Mouse (Mus musculus): ENCODE results near the gene Ptprd. TPM values are rescaled to one million over a fixed set of nuclear protein-coding genes. Genes with fewer than 3 reads are reported as not detected.

Gene Ptprd
- polyA plus RNA-seq, 1 experiment: 357 TPM

DNA sequence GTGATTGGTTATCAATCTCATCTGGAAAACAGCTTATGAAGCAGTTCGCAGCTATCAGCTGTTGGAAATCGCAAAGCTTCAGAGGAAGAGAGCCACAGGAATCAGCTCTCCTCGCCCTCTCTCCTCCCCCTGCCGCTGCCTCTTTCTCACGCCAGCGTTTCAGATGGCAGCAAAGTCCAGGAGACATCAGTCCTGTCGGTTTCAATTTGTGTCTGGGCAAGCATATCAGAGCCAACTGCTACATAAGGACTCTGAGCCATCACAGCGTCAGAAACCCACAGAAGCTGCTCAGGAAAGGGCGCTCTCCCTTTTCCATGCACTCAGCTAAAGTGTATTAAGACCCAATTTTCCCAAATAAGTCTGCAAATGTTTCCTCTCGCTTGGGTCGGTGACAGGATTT lies 1884.4 kb downstream of the Ptprd start:
- TF ChIP-seq POLR2A (IDR thresholded peaks at IDR 0.05; ENCODE audit: insufficient read depth, low read depth, low read length): no peak
- Histone ChIP-seq H3K27ac (ENCODE audit: insufficient read depth, low read depth, low read length) (no peak overlapping the region), H3K4me3 (ENCODE audit: insufficient read depth, low read depth, low read length) (peak overlapping the region; percentile 19; the same call in 1 of the 2 replicates), H3K4me1 (ENCODE audit: control insufficient read depth, insufficient read depth, low read length) (peaks cover 5% of the 10 kb centered on the region)
- 24% methylated on average over 11 of the region's 11 CpGs for WGBS

DNA sequence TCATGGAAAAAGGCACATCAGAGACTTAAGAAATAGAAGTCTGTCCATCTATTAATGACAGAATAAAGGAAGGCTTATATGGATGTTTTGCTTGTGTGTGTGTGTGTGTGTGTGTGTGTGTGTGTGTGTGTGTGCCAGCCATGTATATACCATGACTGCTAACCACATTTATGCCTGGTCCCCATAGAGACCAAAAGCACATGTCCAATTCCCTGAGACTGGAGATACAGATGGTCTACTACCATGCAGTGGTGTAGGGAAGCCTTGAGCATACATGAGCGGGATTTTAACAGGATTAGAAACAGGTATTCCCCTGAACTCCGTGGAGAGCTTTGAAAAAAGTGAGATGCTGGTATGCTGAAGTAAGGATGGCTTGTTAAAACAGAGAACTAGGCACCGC lies 1886.1 kb downstream of the Ptprd start:
- TF ChIP-seq CTCF (IDR thresholded peaks at IDR 0.05; ENCODE audit: insufficient read depth, low read depth, low read length) (no peak), POLR2A (IDR thresholded peaks at IDR 0.05; ENCODE audit: insufficient read depth, low read depth, low read length) (no peak)
- Histone ChIP-seq H3K4me3 (ENCODE audit: insufficient read depth, low read depth, low read length) (no peak overlapping the region), H3K4me1 (ENCODE audit: control insufficient read depth, insufficient read depth, low read length) (peaks cover 5% of the 10 kb centered on the region), H3K27ac (ENCODE audit: insufficient read depth, low read depth, low read length) (no peak overlapping the region)
- 91% methylated on average over 3 of the region's 3 CpGs for WGBS

DNA sequence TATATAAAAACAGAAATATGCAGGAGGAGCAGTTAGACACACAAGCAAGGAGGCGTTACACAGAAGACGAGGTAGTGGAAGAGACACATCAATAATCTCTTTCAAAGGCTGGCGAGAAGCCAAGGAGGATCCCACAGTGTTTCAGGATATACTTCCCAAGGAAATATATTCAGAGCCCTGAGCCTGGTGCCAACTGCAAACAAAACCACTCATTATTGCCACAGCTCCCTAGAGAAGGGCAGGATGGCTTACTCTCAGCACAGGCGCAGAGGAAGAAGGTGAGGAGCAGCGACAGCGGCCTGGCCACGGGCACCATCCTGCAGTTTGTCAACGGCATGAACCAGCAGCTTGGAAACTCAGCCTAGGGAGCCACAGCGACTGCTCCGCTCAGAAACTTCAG lies 1886.8 kb downstream of the Ptprd start:
- Histone ChIP-seq H3K4me3 (ENCODE audit: insufficient read depth, low read depth, low read length) (no peak overlapping the region), H3K27ac (ENCODE audit: insufficient read depth, low read depth, low read length) (no peak overlapping the region), H3K4me1 (ENCODE audit: control insufficient read depth, insufficient read depth, low read length) (peaks cover 5% of the 10 kb centered on the region)
- TF ChIP-seq CTCF (IDR thresholded peaks at IDR 0.05; ENCODE audit: insufficient read depth, low read depth, low read length): no peak
- TF ChIP-seq POLR2A (IDR thresholded peaks at IDR 0.05; ENCODE audit: insufficient read depth, low read depth, low read length): no peak
- 49% methylated on average over 10 of the region's 10 CpGs for WGBS

DNA sequence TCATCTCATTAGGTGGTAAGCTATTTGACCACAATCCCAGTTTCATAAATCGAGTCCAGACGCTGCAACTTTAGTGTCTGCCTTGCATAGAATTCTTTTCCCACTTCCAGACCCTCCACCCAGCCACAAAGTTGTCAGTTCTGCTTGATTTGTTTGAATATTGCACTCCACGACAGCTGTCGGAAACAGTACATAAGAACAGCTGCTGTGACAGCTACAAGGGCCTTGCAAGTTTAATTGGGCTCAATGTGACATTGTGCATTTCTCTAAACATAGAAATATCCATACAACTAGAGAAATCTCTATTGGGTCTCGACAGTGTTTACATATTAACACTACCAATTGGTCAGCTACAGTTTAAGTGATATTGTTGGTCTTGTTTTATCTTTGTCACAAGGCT lies 1887.3 kb downstream of the Ptprd start:
- Histone ChIP-seq H3K4me1 (ENCODE audit: control insufficient read depth, insufficient read depth, low read length) (peaks cover 5% of the 10 kb centered on the region), H3K27ac (ENCODE audit: insufficient read depth, low read depth, low read length) (no peak overlapping the region), H3K4me3 (ENCODE audit: insufficient read depth, low read depth, low read length) (no peak overlapping the region)
- no peak for TF ChIP-seq CTCF (IDR thresholded peaks at IDR 0.05; ENCODE audit: insufficient read depth, low read depth, low read length)
- WGBS: 79% methylated on average over 5 of the region's 5 CpGs

DNA sequence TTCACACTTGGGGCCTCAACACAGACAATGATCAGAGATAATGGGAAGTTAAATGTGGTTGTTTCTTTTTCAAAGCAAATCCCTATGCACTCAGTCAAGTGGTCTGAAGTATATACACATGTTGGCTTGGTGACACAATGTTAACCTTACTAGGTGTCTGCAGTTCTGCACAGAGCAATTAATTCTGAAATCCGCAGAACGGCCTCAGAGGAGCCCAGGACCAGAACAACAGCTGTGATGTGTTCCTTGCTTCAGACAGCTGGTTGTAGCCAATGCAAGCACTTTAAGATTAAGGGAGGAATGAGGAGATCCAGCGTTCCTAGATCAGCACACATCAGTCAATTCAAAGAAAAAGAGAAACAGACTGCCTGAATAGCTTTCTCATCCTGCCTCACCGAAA lies 1891.9 kb downstream of the Ptprd start:
- H3K4me3 ChIP-seq (ENCODE audit: insufficient read depth, low read depth, low read length): no peak overlapping the region
- WGBS: 90% methylated on average over 4 of the region's 4 CpGs
- TF ChIP-seq CTCF (IDR thresholded peaks at IDR 0.05; ENCODE audit: insufficient read depth, low read depth, low read length) (no peak), POLR2A (IDR thresholded peaks at IDR 0.05; ENCODE audit: insufficient read depth, low read depth, low read length) (no peak)

DNA sequence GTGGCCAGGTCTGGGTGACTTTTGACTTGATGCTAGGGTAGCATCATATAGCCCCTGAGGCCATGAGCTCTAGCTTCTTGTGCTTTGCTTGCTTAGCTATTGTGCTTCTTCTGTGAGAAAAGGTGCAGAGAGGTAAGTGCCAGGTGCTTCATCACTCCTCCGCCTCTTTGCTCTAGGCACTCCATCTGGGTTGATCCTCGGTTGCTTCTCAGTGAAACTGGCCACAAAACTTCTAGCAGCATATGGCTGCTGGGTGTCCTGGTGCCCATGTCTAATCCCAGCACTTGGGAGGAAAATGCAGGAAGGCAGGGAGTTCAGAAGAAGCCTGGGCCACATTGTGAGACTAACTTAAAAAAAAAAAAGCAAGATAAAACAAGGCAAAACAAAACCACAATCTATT lies 1895.8 kb downstream of the Ptprd start:
- Histone ChIP-seq H3K4me3 (ENCODE audit: insufficient read depth, low read depth, low read length) (no peak overlapping the region), H3K4me1 (ENCODE audit: control insufficient read depth, insufficient read depth, low read length) (no peaks in the 10 kb centered on the region), H3K27ac (ENCODE audit: insufficient read depth, low read depth, low read length) (no peak overlapping the region)
- 97% methylated on average over 2 of the region's 2 CpGs for WGBS
- no peak for TF ChIP-seq CTCF (IDR thresholded peaks at IDR 0.05; ENCODE audit: insufficient read depth, low read depth, low read length)
- no peak for TF ChIP-seq POLR2A (IDR thresholded peaks at IDR 0.05; ENCODE audit: insufficient read depth, low read depth, low read length)

More for the DNA sequence above, 1891.9 kb downstream of the Ptprd start:
- Histone ChIP-seq H3K27ac (ENCODE audit: insufficient read depth, low read depth, low read length) (no peak overlapping the region), H3K4me1 (ENCODE audit: control insufficient read depth, insufficient read depth, low read length) (no peaks in the 10 kb centered on the region)

DNA sequence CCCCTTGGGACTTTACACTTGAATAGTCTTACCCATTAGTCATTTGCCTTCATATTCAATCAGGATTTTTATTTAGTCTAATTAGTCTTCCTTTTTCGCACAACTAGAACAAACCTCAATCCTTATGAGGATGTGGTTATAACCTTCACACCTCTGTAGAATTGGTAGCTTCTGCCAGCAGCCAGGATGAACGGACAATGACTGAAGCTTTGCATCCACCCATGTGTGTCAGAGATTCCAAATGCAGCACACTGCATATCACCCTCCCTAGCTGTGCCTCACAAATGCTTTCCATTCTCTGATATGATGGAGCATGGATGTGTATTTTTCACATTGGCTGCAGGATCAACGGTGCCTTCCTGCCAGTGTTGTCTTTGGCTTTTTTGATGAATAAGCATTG lies 1898.0 kb downstream of the Ptprd start:
- no peak overlapping the region for H3K27ac ChIP-seq (ENCODE audit: insufficient read depth, low read depth, low read length)
- H3K4me3 ChIP-seq (ENCODE audit: insufficient read depth, low read depth, low read length): no peak overlapping the region
- TF ChIP-seq CTCF (IDR thresholded peaks at IDR 0.05; ENCODE audit: insufficient read depth, low read depth, low read length) (no peak), POLR2A (IDR thresholded peaks at IDR 0.05; ENCODE audit: insufficient read depth, low read depth, low read length) (no peak)
- H3K4me1 ChIP-seq (ENCODE audit: control insufficient read depth, insufficient read depth, low read length): no peaks in the 10 kb centered on the region
- WGBS: 80% methylated on average over 3 of the region's 3 CpGs

DNA sequence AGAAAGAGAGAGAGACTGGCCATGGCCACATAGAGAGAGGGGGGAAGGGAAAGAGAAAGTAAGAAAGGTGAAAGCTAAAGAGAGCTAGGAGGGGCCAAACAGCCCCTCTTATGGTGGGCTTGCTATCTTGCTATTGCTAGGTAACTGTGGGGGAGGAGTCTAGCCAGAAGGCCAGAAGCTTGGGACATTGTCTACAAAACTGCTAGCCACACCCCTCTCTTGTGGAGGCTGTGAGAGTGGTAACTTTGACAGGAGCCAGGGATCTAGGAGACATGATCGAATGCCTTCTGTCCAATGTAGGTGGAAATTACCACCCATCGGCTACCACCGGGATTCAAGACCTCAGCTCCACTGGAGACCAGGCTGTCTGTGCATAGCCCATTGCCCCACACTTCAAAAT lies 1899.2 kb downstream of the Ptprd start:
- H3K27ac ChIP-seq (ENCODE audit: insufficient read depth, low read depth, low read length): no peak overlapping the region
- H3K4me3 ChIP-seq (ENCODE audit: insufficient read depth, low read depth, low read length): no peak overlapping the region
- WGBS: 97% methylated on average over 3 of the region's 3 CpGs
- H3K4me1 ChIP-seq (ENCODE audit: control insufficient read depth, insufficient read depth, low read length): no peaks in the 10 kb centered on the region
- TF ChIP-seq POLR2A (IDR thresholded peaks at IDR 0.05; ENCODE audit: insufficient read depth, low read depth, low read length): no peak
- TF ChIP-seq CTCF (IDR thresholded peaks at IDR 0.05; ENCODE audit: insufficient read depth, low read depth, low read length): no peak

DNA sequence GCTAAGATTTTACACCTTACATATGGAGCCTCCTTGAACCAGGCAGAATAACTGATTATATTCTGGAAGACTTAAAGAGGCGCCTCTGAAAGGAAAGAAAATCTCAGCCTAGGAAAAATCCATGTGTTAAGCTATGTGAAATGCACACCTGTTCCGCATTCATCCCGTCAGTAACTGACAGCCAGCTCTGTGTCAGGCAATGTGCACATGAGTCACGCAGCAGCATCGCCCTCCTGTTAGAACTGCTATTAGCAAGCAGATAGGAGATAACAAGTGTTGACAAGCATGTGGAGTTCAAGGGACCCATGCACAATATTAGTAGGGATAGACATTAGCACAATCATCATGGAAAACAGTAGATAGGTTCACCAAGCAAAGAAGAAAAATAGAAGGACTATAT lies 1905.8 kb downstream of the Ptprd start:
- no peak overlapping the region for H3K4me3 ChIP-seq (ENCODE audit: insufficient read depth, low read depth, low read length)
- H3K4me1 ChIP-seq (ENCODE audit: control insufficient read depth, insufficient read depth, low read length): no peaks in the 10 kb centered on the region
- 92% methylated on average over 5 of the region's 5 CpGs for WGBS
- no peak overlapping the region for H3K27ac ChIP-seq (ENCODE audit: insufficient read depth, low read depth, low read length)
- TF ChIP-seq CTCF (IDR thresholded peaks at IDR 0.05; ENCODE audit: insufficient read depth, low read depth, low read length) (no peak), POLR2A (IDR thresholded peaks at IDR 0.05; ENCODE audit: insufficient read depth, low read depth, low read length) (no peak)

DNA sequence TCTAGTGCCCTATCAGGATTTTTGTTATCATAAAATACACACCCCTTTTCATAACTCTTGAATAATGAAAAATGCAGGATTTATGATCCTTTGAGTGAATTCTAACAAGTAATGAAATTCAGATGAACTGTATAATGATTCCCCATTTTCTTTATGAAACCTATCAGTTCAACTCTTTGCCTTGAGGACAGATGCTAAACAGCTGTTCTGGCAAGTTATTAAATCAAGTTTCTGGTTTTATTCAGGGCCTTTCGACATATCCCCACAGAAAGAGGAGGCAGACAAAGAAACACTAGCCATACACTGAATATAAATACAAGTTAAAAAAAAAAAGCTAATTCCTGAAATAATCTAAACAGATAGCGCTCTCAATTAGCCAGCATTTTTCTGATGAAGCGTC lies 1914.4 kb downstream of the Ptprd start:
- TF ChIP-seq POLR2A (IDR thresholded peaks at IDR 0.05; ENCODE audit: insufficient read depth, low read depth, low read length) (no peak), CTCF (IDR thresholded peaks at IDR 0.05; ENCODE audit: insufficient read depth, low read depth, low read length) (no peak)
- Histone ChIP-seq H3K4me1 (ENCODE audit: control insufficient read depth, insufficient read depth, low read length) (no peaks in the 10 kb centered on the region), H3K4me3 (ENCODE audit: insufficient read depth, low read depth, low read length) (no peak overlapping the region), H3K27ac (ENCODE audit: insufficient read depth, low read depth, low read length) (no peak overlapping the region)
- WGBS: 92% methylated on average over 3 of the region's 3 CpGs

Measured in olfactory bulb, adult 2 months (tissue).